Mouse (Mus musculus): Measurements from ENCODE around the gene Entpd2.

Gene Entpd2

GRCm38 (mm10) chr2:25429435-25430180 is 33.9 kb downstream of the Entpd2 start:
- DNase-seq (ENCODE audit: low spot score) = peak; percentile 40

GRCm38 (mm10) chr2:25430395-25431233 is 34.9 kb downstream of the Entpd2 start:
- DNase-seq (ENCODE audit: low spot score) = no peak

- DNase-seq (ENCODE audit: low spot score) = no peak
Observed at GRCm38 (mm10) chr2:25431308-25431855, 35.7 kb downstream of the Entpd2 start.

- DNase-seq (ENCODE audit: low spot score) = no peak
Observed at GRCm38 (mm10) chr2:25432326-25433098, 36.8 kb downstream of the Entpd2 start.

- no peak for DNase-seq (ENCODE audit: low spot score)
Observed at GRCm38 (mm10) chr2:25433101-25433500, 37.4 kb downstream of the Entpd2 start.

GRCm38 (mm10) chr2:25434292-25434691 is 38.6 kb downstream of the Entpd2 start:
- DNase-seq (ENCODE audit: low spot score) = no peak

- DNase-seq (ENCODE audit: low spot score) = no peak
Observed at GRCm38 (mm10) chr2:25436286-25436820, 40.7 kb downstream of the Entpd2 start.

GRCm38 (mm10) chr2:25441067-25441466 is 45.4 kb downstream of the Entpd2 start:
- DNase-seq (ENCODE audit: low spot score) = no peak

GRCm38 (mm10) chr2:25442682-25443081 is 47.0 kb downstream of the Entpd2 start:
- no peak for DNase-seq (ENCODE audit: low spot score)

Data from MN1 (cell line).